Mouse (Mus musculus): ENCODE measurements around the gene Fam219a. TPM values are rescaled to one million over a fixed set of nuclear protein-coding genes. Genes with fewer than 3 reads are reported as not detected.

Gene Fam219a
- polyA plus RNA-seq, 1 experiment from 2014 or later: 2.3 TPM

- no peaks in the 10 kb centered on the region for H3K9me3 ChIP-seq
- no peak for ATAC-seq (ENCODE audit: extremely low read depth, insufficient number of reproducible peaks, low FRiP score, low TSS enrichment)
- H3K9ac ChIP-seq: no peak overlapping the region
- H3K27me3 ChIP-seq (replicated peaks): no peaks in the 10 kb centered on the region
- no peak overlapping the region for H3K4me2 ChIP-seq
- no peak overlapping the region for H3K27ac ChIP-seq (replicated peaks)
- H3K4me3 ChIP-seq: no peak overlapping the region
- WGBS: 27% methylated on average over 6 of the region's 6 CpGs
- no peaks in the 10 kb centered on the region for H3K36me3 ChIP-seq
- H3K4me1 ChIP-seq: peaks cover 22% of the 10 kb centered on the region
These were observed 16.8 kb downstream of the Fam219a start for GRCm38 (mm10) chr4:41552529-41552928.

GRCm38 (mm10) chr4:41547086-41547485, 22.3 kb downstream of the Fam219a start:
- no peak overlapping the region for H3K4me2 ChIP-seq
- no peaks in the 10 kb centered on the region for H3K4me1 ChIP-seq
- WGBS: 85% methylated on average over 1 of the region's 1 CpGs
- H3K9ac ChIP-seq: no peak overlapping the region
- H3K36me3 ChIP-seq: no peaks in the 10 kb centered on the region
- H3K4me3 ChIP-seq: no peak overlapping the region
- no peak for ATAC-seq (ENCODE audit: extremely low read depth, insufficient number of reproducible peaks, low FRiP score, low TSS enrichment)
- H3K27me3 ChIP-seq (replicated peaks): no peaks in the 10 kb centered on the region
- H3K9me3 ChIP-seq: no peaks in the 10 kb centered on the region
- no peak overlapping the region for H3K27ac ChIP-seq (replicated peaks)

- Histone ChIP-seq H3K4me2 (no peak overlapping the region), H3K36me3 (no peaks in the 10 kb centered on the region), H3K27me3 (replicated peaks) (no peaks in the 10 kb centered on the region), H3K27ac (replicated peaks) (no peak overlapping the region), H3K9me3 (no peaks in the 10 kb centered on the region), H3K4me1 (no peaks in the 10 kb centered on the region), H3K9ac (no peak overlapping the region), H3K4me3 (no peak overlapping the region)
- no peak for ATAC-seq (ENCODE audit: extremely low read depth, insufficient number of reproducible peaks, low FRiP score, low TSS enrichment)
- 15% methylated on average over 8 of the region's 8 CpGs for WGBS
These were observed 23.4 kb downstream of the Fam219a start for GRCm38 (mm10) chr4:41545985-41546384.

GRCm38 (mm10) chr4:41542136-41542535, 27.2 kb downstream of the Fam219a start:
- WGBS: 64% methylated on average over 8 of the region's 8 CpGs
- Histone ChIP-seq H3K27ac (replicated peaks) (no peak overlapping the region), H3K4me1 (no peaks in the 10 kb centered on the region)

GRCm38 (mm10) chr4:41534866-41535265, 34.5 kb downstream of the Fam219a start:
- H3K36me3 ChIP-seq: no peaks in the 10 kb centered on the region
- H3K4me3 ChIP-seq: no peak overlapping the region
- no peaks in the 10 kb centered on the region for H3K4me1 ChIP-seq
- no peak overlapping the region for H3K27ac ChIP-seq (replicated peaks)
- H3K27me3 ChIP-seq (replicated peaks): no peaks in the 10 kb centered on the region
- 72% methylated on average over 5 of the region's 5 CpGs for WGBS
- no peak for ATAC-seq (ENCODE audit: extremely low read depth, insufficient number of reproducible peaks, low FRiP score, low TSS enrichment)
- H3K9me3 ChIP-seq: no peaks in the 10 kb centered on the region
- no peak overlapping the region for H3K4me2 ChIP-seq
- no peak overlapping the region for H3K9ac ChIP-seq

More at GRCm38 (mm10) chr4:41542136-41542535, 27.2 kb downstream of the Fam219a start:
- no peaks in the 10 kb centered on the region for H3K9me3 ChIP-seq
- H3K4me3 ChIP-seq: no peak overlapping the region
- no peak overlapping the region for H3K4me2 ChIP-seq
- no peaks in the 10 kb centered on the region for H3K27me3 ChIP-seq (replicated peaks)
- H3K36me3 ChIP-seq: no peaks in the 10 kb centered on the region
- ATAC-seq (ENCODE audit: extremely low read depth, insufficient number of reproducible peaks, low FRiP score, low TSS enrichment): no peak
- no peak overlapping the region for H3K9ac ChIP-seq

- H3K27me3 ChIP-seq (replicated peaks): no peaks in the 10 kb centered on the region
- no peak overlapping the region for H3K9ac ChIP-seq
- no peak overlapping the region for H3K4me2 ChIP-seq
- no peak overlapping the region for H3K27ac ChIP-seq (replicated peaks)
- no peak overlapping the region for H3K4me3 ChIP-seq
- no peaks in the 10 kb centered on the region for H3K36me3 ChIP-seq
- no peaks in the 10 kb centered on the region for H3K9me3 ChIP-seq
- no peak for ATAC-seq (ENCODE audit: extremely low read depth, insufficient number of reproducible peaks, low FRiP score, low TSS enrichment)
- H3K4me1 ChIP-seq: peaks cover 15% of the 10 kb centered on the region
- WGBS: 22% methylated on average over 6 of the region's 6 CpGs
These were observed 36.9 kb downstream of the Fam219a start for GRCm38 (mm10) chr4:41532420-41532819.

GRCm38 (mm10) chr4:41527996-41528395, 41.3 kb downstream of the Fam219a start:
- WGBS: 28% methylated on average over 8 of the region's 8 CpGs
- H3K27ac ChIP-seq (replicated peaks): no peak overlapping the region
- peaks cover 22% of the 10 kb centered on the region for H3K4me1 ChIP-seq
- no peaks in the 10 kb centered on the region for H3K9me3 ChIP-seq
- no peak for ATAC-seq (ENCODE audit: extremely low read depth, insufficient number of reproducible peaks, low FRiP score, low TSS enrichment)
- H3K36me3 ChIP-seq: no peaks in the 10 kb centered on the region
- H3K27me3 ChIP-seq (replicated peaks): peaks cover 18% of the 10 kb centered on the region
- no peak overlapping the region for H3K4me2 ChIP-seq
- no peak overlapping the region for H3K9ac ChIP-seq
- H3K4me3 ChIP-seq: no peak overlapping the region

GRCm38 (mm10) chr4:41527076-41527475, 42.3 kb downstream of the Fam219a start:
- no peak overlapping the region for H3K9ac ChIP-seq
- H3K27me3 ChIP-seq (replicated peaks): peaks cover 19% of the 10 kb centered on the region
- peak overlapping the region; percentile 2; the same call in 1 of the 2 replicates for H3K4me2 ChIP-seq
- no peak overlapping the region for H3K4me3 ChIP-seq
- WGBS: 38% methylated on average over 13 of the region's 13 CpGs
- H3K9me3 ChIP-seq: no peaks in the 10 kb centered on the region
- no peak overlapping the region for H3K27ac ChIP-seq (replicated peaks)
- ATAC-seq (ENCODE audit: extremely low read depth, insufficient number of reproducible peaks, low FRiP score, low TSS enrichment): no peak
- H3K36me3 ChIP-seq: no peaks in the 10 kb centered on the region
- peaks cover 22% of the 10 kb centered on the region for H3K4me1 ChIP-seq

- Histone ChIP-seq H3K9me3 (no peaks in the 10 kb centered on the region), H3K4me3 (no peak overlapping the region), H3K27ac (replicated peaks) (no peak overlapping the region), H3K4me2 (no peak overlapping the region), H3K36me3 (no peaks in the 10 kb centered on the region), H3K4me1 (peaks cover 22% of the 10 kb centered on the region), H3K27me3 (replicated peaks) (peaks cover 24% of the 10 kb centered on the region), H3K9ac (no peak overlapping the region)
- ATAC-seq (ENCODE audit: extremely low read depth, insufficient number of reproducible peaks, low FRiP score, low TSS enrichment): no peak
- 67% methylated on average over 7 of the region's 7 CpGs for WGBS
These were observed 42.8 kb downstream of the Fam219a start for GRCm38 (mm10) chr4:41526553-41526952.

GRCm38 (mm10) chr4:41524829-41525228, 44.5 kb downstream of the Fam219a start:
- Histone ChIP-seq H3K4me1 (peaks cover 22% of the 10 kb centered on the region), H3K27me3 (replicated peaks) (peaks cover 33% of the 10 kb centered on the region), H3K4me2 (no peak overlapping the region), H3K4me3 (no peak overlapping the region), H3K9me3 (no peaks in the 10 kb centered on the region), H3K36me3 (no peaks in the 10 kb centered on the region; the same call in 1 of the 2 replicates), H3K9ac (no peak overlapping the region), H3K27ac (replicated peaks) (no peak overlapping the region)
- ATAC-seq (ENCODE audit: extremely low read depth, insufficient number of reproducible peaks, low FRiP score, low TSS enrichment): no peak
- 63% methylated on average over 9 of the region's 9 CpGs for WGBS

- Histone ChIP-seq H3K27me3 (replicated peaks) (peaks cover 38% of the 10 kb centered on the region), H3K4me3 (no peak overlapping the region)
These were observed 45.5 kb downstream of the Fam219a start for GRCm38 (mm10) chr4:41523839-41524238.

GRCm38 (mm10) chr4:41522788-41523187, 46.5 kb downstream of the Fam219a start:
- no peak overlapping the region for H3K4me2 ChIP-seq
- no peaks in the 10 kb centered on the region for H3K9me3 ChIP-seq
- H3K27me3 ChIP-seq (replicated peaks): peaks cover 38% of the 10 kb centered on the region
- ATAC-seq (ENCODE audit: extremely low read depth, insufficient number of reproducible peaks, low FRiP score, low TSS enrichment): no peak
- H3K9ac ChIP-seq: no peak overlapping the region
- no peaks in the 10 kb centered on the region; the same call in 1 of the 2 replicates for H3K36me3 ChIP-seq
- no peak overlapping the region for H3K4me3 ChIP-seq
- peaks cover 8% of the 10 kb centered on the region for H3K4me1 ChIP-seq
- no peak overlapping the region for H3K27ac ChIP-seq (replicated peaks)
- WGBS: 43% methylated on average over 5 of the region's 5 CpGs

More at GRCm38 (mm10) chr4:41523839-41524238, 45.5 kb downstream of the Fam219a start:
- WGBS: 51% methylated on average over 7 of the region's 7 CpGs
- no peak for ATAC-seq (ENCODE audit: extremely low read depth, insufficient number of reproducible peaks, low FRiP score, low TSS enrichment)
- no peak overlapping the region for H3K4me2 ChIP-seq
- no peaks in the 10 kb centered on the region for H3K9me3 ChIP-seq
- H3K9ac ChIP-seq: no peak overlapping the region
- H3K27ac ChIP-seq (replicated peaks): no peak overlapping the region
- no peaks in the 10 kb centered on the region; the same call in 1 of the 2 replicates for H3K36me3 ChIP-seq
- H3K4me1 ChIP-seq: peaks cover 18% of the 10 kb centered on the region
